Mouse (Mus musculus) megakaryocyte, embryonic 14.5 days (primary cell): ENCODE data around the gene Wdfy4.

Experiments used
- FLI1 ChIP-seq: IDR thresholded peaks from 2 replicates; pipeline ENCODE4 v1.6.1; 2012; ENCODE audit warnings: low read length, inconsistent platforms, mixed read lengths
- GATA1 ChIP-seq: IDR thresholded peaks from 3 replicates; pipeline ENCODE4 v1.6.1; 2012; ENCODE audit warnings: mixed read lengths, low read length, inconsistent platforms, borderline replicate concordance

GRCm38 (mm10) chr14:32917919-32918318, 267.4 kb downstream of the Wdfy4 start:
- TF ChIP-seq GATA1 = no peak
- no peak for TF ChIP-seq FLI1
